Mouse (Mus musculus) thymus, postnatal 36 days (tissue): ENCODE results near the gene Mbnl2.

Experiments
- DNase-seq, 2 experiments: peaks; one replicate each; pipeline ENCODE4 v3.0.0; 2022; ENCODE audit warnings: mixed read lengths in 2 of 2

The Mbnl2 gene

DNA sequence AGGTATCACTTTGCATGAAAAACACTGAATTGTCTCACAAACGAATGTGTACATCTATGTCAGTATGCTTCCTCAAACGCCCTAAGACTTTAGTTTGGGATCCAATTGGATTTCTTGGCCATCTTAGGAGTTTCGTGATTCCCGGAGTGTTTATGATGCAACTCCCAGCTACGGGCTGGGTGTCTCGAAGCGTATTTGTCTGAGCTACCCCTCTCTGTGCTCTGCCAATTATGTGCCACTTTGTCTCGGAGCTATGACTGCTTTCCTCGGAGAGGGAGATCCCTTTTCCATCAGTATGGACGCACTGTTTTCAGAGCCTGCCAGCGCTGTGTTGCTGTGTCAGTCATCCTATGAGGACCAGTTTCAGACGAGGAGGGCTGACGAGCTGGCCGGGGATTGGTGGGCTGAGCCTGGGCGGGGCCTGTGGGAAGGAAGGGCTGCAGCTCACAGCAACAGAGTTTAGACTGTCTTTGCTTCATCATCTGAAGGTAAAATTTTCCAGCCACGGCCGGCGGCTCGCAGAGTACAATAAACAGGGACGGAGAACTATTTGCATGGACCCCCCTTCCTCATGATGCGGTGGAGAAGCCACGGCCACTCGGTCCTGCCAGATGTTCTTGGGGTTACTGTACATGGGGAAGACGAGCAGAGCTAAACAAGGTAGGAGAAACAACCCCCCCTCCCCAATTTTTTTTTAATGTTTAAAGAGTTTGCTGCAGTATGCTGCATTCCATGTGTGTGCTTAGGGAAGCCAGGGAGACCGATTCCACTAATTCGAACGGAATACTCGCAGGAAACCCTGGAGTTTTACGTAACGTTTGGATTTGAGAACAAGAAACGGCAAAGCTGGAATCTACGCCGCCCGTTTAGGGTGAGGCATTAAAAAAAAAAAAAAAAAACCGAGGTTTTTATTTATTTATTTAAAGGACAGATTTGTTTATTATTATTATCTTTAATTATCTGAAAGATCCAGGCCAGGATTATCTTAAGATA is at the start of gene Mbnl2:
TSS of gene Mbnl2 (plus strand) at position 424 of the 993 bp plus-strand sequence.
- DNase-seq, result peak; percentile 91 to 95

DNA sequence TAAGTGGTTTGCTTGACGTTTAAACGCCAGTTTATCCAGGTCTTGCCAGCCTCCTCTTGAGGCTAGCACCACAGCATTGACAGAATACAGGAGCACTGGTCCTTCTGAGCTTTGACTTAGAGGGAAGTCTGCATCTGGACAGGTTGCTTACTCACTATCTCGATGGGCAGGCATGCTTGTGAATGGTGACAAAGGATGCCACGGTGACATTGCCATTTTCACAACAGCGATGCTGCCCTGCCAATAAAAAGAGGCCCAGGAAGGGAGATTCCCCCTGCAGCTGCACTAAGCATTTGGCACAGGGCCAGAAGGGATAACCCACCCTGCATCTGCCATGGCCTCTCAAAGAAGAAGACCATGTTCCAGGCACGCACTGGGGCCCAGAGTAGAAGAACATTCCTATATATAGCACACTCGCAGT is 43.4 kb upstream of the Mbnl2 start:
- no peak for DNase-seq

DNA sequence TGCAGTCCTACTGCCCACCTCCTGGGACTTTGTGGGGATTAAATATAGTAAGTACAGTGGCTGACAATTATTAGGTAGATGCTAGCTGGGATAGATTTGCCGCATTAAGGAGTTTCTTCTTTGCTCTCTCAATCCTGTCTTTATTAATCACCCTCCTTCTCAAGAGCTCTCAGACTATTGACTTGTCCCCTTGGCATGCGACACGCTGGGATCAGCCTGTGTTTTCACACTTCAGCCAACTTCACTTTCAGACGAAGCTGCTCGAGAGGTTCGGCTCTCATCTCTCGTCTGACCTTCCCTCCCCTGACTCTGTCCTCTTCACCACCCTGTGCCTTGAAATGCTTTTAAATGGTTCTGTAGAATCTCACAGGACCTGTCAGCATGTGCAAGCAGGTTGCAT is 39.9 kb upstream of the Mbnl2 start:
- DNase-seq, result no peak

DNA sequence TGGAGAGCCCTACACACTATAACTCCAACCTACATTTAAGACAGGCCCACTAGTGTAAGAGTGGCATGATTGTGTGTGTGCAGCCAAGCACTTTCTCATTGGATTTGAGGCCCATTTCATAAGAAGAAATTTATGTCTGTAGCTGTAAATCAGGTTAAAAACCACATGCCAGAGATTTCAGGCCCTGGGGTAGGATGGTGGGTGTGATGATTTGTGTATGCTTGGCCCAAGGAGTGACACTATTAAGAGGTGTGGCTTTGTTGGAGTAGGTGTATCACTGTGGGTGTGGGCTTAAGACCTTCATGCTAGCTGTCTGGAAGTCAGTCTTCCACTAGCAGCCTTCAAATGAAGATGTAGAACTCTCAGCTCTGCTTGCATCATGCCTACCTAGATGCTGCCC is 37.0 kb upstream of the Mbnl2 start:
- no peak for DNase-seq

DNA sequence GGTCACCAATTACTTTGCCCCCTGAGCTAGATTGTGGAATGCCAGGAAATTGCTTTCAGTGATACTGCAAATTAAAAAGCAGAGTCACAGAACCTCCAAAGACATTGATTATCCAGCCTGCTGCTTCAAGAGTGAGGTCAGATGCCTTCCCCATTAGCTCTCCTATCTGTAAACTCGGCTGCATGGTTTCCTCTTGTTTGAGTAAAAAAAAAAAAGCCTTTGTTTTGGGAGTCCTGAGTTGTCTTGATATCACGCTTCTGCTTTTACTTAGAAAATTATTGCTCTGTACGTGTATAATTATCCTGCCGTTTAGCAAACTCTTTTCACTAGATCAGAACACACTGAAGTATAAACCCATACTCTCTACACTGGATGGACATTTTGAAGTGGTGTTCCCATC is 35.3 kb upstream of the Mbnl2 start:
- no peak for DNase-seq

DNA sequence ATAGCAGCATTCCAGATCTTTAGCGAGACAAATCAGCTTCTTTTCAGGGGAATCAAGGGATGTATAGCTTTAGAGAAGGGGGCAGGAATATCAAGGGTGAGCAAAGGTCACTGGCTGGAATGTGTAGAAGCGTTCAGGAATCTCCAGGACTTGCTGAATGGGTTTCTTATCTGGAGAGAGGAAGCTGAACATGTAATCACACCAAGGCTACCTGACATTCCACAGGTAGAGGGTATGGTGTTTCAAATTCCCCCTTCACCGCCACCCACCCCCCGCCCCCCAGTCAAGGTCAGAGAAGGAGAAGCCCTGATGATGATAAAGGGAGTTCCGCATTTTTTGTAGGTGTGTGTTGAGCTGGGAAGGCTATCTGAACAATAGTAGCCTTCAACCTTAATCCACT is 32.8 kb upstream of the Mbnl2 start:
- no peak for DNase-seq

DNA sequence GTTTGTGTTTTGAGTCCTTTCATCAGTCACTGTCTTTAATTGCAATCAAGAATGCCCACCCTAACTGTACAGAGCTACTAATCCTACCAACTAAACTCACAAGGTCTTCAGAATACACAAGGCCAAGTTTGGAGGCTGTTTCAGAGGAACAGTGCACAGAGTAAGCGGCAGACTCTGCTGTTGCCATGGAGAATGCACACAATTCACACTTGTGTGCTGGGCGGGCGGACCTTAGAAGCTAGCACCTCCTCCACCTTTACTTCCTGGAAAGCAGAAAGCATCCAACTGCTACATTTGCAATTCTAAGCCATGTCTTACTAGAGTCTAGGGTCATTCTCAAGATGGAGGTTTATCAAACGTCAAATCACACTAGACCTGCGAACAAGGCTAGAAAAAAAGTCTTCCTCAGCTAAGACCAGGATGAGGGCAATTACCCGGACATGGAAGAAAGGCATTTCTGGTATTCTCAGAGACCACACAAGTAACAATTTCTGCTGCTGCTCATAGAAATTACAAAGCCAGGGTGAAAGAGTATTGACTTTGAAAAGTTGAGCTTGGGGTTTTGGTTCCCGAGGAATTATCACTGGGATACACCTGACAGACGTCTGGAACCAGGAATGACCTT is 30.3 kb upstream of the Mbnl2 start:
- DNase-seq, result no peak

DNA sequence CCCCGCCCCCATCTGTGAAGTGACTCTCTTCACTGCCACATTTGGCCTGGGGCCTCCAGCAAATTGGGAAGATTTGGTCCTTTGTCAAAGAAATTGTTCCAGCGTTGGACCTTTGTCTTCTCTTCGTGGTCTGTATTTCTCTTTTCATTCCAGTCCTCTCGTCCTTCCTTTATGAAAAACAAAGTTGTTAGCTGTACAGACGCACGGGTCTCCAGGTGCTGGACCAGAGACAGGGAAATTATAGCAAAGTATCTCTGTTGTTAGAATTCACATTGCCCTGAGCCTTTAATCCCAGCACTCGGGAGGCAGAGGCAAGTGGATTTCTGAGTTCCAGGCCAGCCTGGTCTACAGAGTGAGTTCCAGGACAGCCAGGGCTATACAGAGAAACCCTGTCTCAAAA is 22.1 kb upstream of the Mbnl2 start:
- no peak for DNase-seq

DNA sequence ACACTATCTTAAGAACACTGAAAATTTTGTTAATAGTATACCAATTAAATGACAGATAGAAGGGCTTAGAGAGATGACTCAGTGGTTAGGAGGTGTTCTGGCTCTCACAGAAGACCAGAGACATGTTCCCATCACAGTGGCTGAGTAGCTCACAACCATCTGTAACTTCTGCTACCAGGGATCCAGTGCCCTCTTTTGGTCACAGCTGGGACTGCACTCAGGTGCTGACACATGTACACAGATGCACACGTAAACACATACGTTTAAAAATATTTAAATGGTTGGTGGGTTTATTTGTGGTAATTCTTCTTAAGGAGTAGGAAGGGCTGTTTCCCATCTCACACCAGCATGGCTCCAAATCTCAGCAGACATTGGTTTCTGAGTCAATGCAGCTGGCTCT is 19.3 kb upstream of the Mbnl2 start:
- no peak for DNase-seq

DNA sequence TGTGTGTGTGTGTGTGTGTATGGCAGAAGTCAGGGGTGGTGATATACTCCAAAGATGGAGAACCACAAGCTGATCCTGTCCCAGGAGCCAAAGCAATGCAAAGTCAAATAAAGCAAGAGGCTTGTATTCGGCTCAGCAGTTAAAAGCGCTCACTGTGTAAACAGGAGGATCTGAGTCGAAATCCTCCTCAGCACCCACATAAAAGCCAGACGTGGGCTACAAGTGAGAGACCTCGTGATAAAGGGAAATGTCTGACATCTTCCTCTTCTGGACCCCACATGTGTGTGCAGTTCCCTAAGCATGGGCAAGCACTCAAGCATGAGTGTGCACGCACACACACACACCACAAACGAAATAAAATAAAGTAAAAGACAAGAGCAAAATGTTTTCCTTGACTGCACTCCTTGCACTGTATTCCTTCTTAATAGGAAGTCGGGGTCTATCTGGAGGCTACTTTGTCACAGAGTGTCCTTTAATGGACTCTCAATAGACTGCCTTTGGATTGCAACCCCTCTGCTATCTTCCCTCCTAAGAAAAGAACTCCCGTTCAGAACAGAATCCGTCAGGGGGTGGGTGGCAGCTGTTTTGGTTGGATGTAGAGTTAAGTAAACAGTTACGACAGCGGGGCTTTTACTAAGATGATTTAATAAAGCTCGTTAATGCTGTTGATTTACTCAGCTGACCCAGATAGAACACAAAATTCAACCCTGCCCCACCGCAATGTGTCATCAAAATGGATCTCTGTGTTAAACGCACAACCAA is 18.7 kb upstream of the Mbnl2 start:
- no peak for DNase-seq

DNA sequence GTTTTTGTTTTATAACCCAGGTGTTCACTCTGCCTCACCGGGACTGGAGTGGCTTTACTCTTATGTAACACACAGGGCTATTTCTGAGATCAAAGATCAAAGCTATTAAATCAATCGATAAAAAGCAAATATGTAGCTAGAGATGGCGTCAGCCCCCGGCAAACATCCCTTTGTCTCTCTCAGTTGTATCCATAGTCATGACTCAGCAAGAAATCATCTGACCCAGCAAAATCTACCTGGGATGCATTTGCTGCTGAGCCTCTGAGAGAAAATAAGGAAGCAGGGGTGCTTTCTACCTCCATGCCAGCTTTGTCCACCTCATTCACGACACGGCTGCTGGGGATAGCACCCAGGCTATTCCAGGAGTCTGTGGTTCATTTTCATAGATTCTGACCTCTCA is 18.0 kb upstream of the Mbnl2 start:
- no peak for DNase-seq

DNA sequence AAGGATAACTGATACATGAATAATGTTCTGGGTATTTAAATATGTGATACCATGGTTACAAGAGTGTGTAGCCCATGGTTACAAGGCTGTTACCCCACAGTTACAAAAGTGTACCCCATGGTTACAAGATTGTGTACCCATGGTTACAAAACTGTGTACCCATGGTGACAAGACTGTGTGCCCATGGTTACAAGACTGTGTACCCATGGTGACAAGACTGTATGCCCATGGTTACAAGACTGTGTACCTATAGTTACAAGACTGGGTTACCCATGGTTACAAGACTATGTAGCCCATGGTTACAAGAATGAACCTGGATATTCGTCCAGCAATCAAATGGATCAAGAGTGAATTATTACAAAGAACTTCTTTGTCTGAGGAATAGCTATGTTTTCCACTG is 16.0 kb upstream of the Mbnl2 start:
- DNase-seq, result no peak

DNA sequence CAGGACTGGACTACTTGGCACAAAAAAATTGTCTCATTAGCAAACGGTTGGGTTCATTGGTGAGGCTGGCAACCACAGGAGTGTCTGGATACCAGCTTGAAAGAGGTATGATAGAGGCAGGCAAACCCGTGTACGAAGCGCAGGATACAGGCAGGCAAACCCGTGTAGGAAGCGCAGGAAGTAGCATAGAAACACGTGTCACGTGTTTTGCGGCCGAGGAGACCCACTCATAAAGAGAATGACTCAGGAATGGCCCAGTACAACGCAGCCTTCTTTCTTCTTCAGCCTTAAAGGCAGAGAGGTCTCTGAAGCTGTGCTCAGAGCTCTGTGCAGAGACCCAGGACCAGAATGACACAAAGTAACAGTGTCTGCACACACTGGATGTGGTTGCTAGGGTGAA is 13.9 kb upstream of the Mbnl2 start:
- DNase-seq, result peak; percentile 24 to 37

DNA sequence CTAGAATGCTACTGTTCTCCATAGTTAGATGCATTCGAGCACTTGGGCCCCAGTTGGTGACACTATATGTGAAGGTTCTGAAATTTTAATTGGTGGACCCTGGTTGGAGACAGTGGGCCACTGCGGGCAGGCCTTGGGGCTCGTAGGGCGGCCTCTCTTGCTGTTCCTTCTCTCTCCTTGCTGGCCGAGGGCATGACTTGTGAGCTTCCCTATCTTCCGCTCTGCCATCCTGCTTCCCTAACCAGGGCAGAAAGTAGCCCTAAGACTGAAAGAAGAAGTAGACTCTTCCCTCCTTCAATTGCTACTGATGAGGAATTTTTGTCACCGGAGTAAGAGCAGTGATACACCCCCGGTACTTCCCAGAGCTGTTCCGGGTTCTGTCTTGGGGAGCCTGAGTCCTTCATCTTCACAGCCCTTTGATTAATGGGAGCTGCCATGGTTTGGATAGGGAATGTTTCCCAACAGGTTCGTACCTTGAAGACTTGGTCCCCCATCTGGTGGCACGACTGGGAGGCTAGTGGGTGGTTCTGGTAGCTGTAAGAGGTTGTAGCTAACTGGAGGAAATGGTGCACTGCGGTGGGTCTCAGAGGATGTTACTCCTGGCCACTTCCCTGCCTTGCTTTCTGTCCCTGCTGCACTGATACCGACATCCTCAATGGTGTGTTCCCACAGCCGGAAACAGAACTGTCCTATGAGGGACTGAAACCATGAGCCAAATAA is 12.6 kb upstream of the Mbnl2 start:
- DNase-seq, result no peak

DNA sequence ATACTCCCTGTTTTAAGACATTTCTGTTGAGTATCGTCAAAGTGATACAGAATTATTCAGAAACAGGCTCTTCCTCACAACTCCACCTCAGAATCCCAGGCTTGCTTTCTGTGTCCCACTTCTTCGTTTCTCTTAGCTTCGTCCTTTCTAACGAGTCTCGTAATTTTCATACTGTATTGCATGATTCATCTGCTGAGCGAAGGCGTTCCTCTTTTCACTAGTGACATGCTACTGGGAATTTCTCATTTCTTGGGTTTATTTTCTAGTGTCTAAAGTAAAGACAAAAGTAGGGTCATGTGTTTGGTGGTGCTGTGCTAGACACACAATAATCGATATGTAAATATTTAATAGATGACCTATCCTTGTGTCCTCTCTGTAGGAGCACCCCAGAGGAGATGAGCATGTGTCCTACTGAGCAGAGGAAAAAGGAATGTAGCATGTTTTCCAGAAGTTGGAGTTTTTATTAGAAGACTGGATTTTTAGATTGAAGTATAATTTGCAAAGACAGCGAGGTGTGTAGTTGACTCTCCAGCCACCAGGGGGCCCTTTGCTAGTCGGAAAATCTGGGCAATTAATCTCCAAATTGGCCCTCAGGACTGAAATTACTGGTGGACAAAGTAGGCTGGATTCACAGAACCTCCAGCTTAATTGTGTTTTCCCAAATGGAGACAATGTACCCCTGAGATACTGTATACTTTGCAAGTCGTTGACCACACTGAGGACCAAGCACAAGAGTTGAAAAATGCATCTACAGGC is 11.9 kb upstream of the Mbnl2 start:
- DNase-seq, result peak in 1 of 2 experiments; percentile 46

DNA sequence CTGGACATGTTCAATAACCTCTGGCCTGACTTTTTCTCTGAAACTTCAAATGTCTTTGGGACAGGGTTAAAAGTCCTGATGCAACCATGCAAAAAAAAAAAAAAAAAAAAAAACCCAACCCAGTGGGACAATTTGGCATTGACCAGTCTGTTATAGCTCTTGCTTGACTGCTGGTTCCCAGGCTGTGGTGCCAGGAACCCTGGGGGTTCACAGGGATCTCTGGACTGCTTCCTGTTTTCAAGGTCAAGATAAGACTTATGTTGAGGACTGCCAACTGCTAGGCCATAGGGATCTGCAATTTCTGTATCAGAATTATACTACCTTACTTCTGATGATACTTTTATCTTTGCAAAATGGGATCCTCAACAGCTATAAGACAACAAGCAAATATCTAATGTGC is 9.6 kb upstream of the Mbnl2 start:
- DNase-seq, result no peak

DNA sequence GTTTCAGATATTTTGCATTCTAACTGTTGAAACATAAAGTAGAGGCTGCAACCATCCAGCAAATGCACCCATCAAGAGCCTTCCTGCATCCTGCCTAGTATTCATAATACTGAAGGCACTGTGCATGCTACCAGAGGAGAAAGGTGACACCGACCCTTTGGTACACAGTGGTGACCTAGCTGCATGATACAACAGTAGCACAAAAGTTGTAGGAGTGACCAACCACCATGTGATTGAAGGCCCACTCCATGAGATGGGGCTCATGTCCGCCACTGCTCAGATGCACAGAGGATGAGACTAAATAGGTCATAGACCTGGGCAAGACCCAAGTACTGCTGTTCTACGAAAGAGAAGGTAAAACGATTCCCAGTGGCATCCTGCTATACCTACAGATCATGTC is 8.3 kb upstream of the Mbnl2 start:
- DNase-seq, result no peak

DNA sequence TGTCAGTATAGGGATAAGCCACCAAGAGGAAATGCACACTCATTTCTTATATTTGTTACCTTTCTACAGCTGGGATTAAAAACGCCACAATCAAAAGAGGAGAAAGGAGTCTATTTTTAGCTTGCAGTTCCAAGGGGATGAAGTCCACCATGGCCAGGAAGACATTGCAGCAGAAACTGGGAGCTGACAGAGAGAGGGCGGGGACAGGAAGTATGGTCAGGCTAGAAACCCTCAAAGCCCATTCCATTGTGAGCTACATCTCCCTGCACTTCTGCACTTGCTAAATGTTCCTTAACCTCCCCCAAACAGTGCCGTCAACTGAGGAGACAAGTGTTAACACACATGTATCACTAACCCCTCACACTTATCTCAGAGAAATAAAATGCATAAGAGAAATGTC is 5.4 kb upstream of the Mbnl2 start:
- no peak for DNase-seq

DNA sequence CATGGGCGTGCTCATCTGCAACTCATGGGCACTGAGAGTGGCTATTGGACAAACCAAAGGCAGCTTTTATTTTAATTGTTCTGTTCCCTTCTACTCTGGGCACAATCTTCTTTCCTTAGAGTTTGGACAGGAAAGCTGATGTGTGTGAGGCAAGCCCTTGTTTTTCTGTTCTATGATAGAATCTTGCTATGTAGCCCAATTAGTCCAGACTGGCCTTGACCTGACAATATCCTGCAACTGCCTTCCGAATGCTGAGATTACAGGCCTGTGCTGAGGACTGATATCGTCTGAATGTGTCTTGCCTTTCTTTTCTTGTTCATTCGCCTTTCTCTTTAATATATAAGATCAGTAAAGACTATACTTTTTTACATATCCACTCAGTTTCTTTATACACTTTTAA is 4.8 kb upstream of the Mbnl2 start:
- DNase-seq, result no peak

DNA sequence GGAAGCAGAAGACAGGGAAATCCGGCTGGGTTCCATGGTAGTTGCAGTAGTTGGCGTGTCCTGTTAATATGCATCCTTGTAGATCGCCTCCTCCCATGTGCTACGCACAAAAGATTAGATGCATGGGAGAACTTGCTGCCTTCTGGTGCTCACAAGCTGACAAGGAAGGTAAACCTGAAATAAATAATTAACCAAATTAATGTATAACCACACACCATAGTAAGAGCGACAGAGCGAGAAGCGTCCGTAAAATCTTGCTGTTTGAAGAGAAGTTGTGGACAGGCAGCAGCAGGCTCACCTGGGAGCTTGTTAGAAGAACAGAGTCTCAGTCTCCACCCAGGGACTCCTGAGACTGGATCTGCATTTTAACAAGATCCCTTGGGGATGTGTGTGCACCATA is 4.4 kb upstream of the Mbnl2 start:
- no peak for DNase-seq

DNA sequence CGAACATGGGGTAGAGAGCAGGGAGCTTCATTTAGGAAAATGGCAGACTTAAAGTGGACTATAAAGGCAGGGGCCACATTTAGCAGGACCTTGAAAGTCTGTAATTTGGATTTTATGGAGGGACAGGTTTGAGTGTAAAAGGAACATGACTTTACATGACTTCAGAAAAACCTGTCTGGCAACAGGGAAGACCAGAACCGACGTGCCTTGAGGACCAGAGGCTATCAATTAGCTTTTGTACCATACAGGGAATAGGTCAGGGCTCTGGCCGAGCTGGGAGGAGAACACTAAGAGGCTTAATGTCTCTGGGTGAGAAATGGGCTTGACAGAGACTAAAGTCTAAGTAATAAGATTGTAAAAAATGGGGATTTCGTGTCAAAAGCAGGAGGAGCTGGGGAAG is 1.7 kb upstream of the Mbnl2 start:
- DNase-seq, result no peak

DNA sequence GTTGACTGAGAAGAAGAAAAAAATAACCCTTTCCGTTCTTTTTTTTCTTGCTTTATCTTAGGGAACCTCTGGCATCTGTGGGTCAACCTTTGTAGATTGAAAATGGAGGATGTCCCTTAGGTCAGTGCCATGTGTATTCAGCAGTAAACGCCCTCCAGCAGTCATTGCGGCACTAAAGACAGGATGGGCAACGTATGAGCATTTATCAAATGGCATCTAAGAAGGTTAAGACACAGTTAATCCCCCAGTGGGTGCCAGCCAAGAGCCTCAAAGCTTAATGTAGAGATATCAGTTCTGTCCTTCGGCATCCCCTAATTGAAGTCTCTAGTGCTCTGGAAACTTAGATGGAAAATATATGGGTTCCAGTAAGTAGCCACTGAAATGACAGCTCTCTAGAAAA is 723 bp upstream of the Mbnl2 start:
- DNase-seq, result no peak
